Mouse (Mus musculus) forelimb bud, embryonic 11.5 days (tissue): ENCODE measurements around the gene Raet1d.
A peak's percentile ranks its signal among the peaks of the same experiment; 100 is the strongest.
"Not testable (repeated sequence)": the region's sequence is repeated elsewhere in the genome, so short reads cannot be mapped to it uniquely, and the experiment has no call there.

Source experiments
- DNase-seq: peaks from one replicate; pipeline ENCODE4 v3.0.0-alpha.2; 2012; ENCODE audit warnings: low read depth, low spot score

Gene Raet1d

GRCm38 (mm10) chr10:22360252-22360651 is at the start of gene Raet1d:
Gene Raet1d, plus strand, starts transcription at chr10:22360552.
- DNase-seq, result not testable (repeated sequence)

GRCm38 (mm10) chr10:22322858-22323257 is 37.5 kb upstream of the Raet1d start:
- no peak for DNase-seq

GRCm38 (mm10) chr10:22345721-22346120 is 14.6 kb upstream of the Raet1d start:
- not testable (repeated sequence) for DNase-seq

- not testable (repeated sequence) for DNase-seq
Observed at GRCm38 (mm10) chr10:22353548-22354195, 6.7 kb upstream of the Raet1d start.

GRCm38 (mm10) chr10:22354196-22354574 is 6.2 kb upstream of the Raet1d start:
- not testable (repeated sequence) for DNase-seq

- DNase-seq, result not testable (repeated sequence)
Observed at GRCm38 (mm10) chr10:22357373-22357772, 3.0 kb upstream of the Raet1d start.

GRCm38 (mm10) chr10:22360957-22361356 is 605 bp downstream of the Raet1d start:
- DNase-seq, result not testable (repeated sequence)

- DNase-seq, result peak; percentile 36
Observed at GRCm38 (mm10) chr10:22361415-22362352, 1.3 kb downstream of the Raet1d start.

- DNase-seq, result not testable (repeated sequence)
Observed at GRCm38 (mm10) chr10:22362466-22362865, 2.1 kb downstream of the Raet1d start.

GRCm38 (mm10) chr10:22364915-22365314 is 4.6 kb downstream of the Raet1d start:
- DNase-seq, result not testable (repeated sequence)

GRCm38 (mm10) chr10:22381226-22381625 is 20.9 kb downstream of the Raet1d start:
- not testable (repeated sequence) for DNase-seq

GRCm38 (mm10) chr10:22390146-22390545 is 29.8 kb downstream of the Raet1d start:
- DNase-seq, result not testable (repeated sequence)

GRCm38 (mm10) chr10:22391616-22392015 is 31.3 kb downstream of the Raet1d start:
- DNase-seq, result not testable (repeated sequence)

GRCm38 (mm10) chr10:22393028-22393824 is 32.9 kb downstream of the Raet1d start:
- DNase-seq, result not testable (repeated sequence)

GRCm38 (mm10) chr10:22396680-22397079 is 36.3 kb downstream of the Raet1d start:
- DNase-seq, result not testable (repeated sequence)

- not testable (repeated sequence) for DNase-seq
Observed at GRCm38 (mm10) chr10:22402225-22402917, 42.0 kb downstream of the Raet1d start.

- not testable (repeated sequence) for DNase-seq
Observed at GRCm38 (mm10) chr10:22413702-22414494, 53.5 kb downstream of the Raet1d start.
